Mouse (Mus musculus): Measurements from ENCODE around the gene Fam83e. TPM values are rescaled to one million over a fixed set of nuclear protein-coding genes. Genes with fewer than 3 reads are reported as not detected.

Fam83e gene
- polyA plus RNA-seq, 1 experiment from 2014 or later, result 0.80 TPM

- no peaks in the 10 kb centered on the region for H3K9me3 ChIP-seq (ENCODE audit: control insufficient read depth, low read length)
- H3K27me3 ChIP-seq (ENCODE audit: control insufficient read depth, insufficient read depth, low read length), result no peaks in the 10 kb centered on the region
- no peak overlapping the region for H3K9ac ChIP-seq (ENCODE audit: low read depth, low read length)
- 47% methylated on average over 10 of the region's 10 CpGs for WGBS
- no peak overlapping the region for H3K4me2 ChIP-seq (replicated peaks; ENCODE audit: low read depth, low read length)
- DNase-seq (ENCODE audit: low spot score) (no peak), ATAC-seq (ENCODE audit: low FRiP score) (no peak)
- no peaks in the 10 kb centered on the region for H3K36me3 ChIP-seq (ENCODE audit: control insufficient read depth, insufficient read depth, low read length)
- H3K4me1 ChIP-seq (replicated peaks; ENCODE audit: control insufficient read depth, insufficient read depth, low read length), result peaks cover 3% of the 10 kb centered on the region
- H3K4me3 ChIP-seq (ENCODE audit: low read depth, low read length), result no peak overlapping the region
- H3K27ac ChIP-seq (ENCODE audit: low read depth, low read length), result no peak overlapping the region
These were observed 35.2 kb upstream of the Fam83e start for GRCm38 (mm10) chr7:45685811-45686210.

DNA sequence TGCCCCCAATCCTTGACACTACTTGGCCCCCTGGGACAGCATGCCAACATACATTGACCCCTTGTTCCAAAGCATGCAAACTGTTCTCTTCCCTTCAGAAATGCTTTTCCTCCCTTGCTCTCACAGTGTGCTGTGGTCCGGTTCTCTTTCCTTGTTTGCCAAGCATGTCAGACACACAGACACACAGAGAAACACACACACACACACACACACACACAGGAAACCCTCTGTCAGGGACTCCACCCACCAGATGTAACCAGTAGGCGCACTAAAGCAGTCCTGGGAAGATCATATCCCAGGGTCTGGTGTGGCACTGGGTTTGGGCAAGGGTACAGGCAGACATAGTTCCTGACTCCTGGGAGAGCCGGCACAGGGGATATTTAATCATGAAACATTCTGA is 34.2 kb upstream of the Fam83e start:
- WGBS, result 60% methylated on average over 3 of the region's 3 CpGs
- Histone ChIP-seq H3K4me3 (ENCODE audit: low read depth, low read length) (no peak overlapping the region), H3K9ac (ENCODE audit: low read depth, low read length) (no peak overlapping the region)

DNA sequence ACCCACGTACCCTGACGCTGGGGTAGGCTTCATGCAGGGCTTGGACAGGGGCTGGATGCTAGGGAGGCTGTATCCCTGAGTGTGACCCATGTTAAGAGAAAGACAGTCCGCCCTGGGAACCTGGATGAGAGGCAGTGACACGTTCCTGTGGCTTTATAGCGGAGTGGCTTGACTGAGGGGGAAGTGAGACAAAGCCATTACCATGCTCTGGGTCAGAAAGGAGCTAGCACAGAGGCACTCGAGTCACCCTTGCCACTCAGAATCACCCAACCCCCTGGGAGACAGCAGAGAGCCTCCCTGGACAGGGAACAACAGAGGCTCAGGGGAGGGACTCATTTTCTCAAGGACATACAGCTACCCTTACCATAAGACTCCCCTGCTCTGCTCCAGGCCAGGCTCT is 31.9 kb upstream of the Fam83e start:
- 0 out of 2 replicates have a peak, but pooled peaks cover 3% of the 10 kb centered on the region for H3K27me3 ChIP-seq (ENCODE audit: control insufficient read depth, insufficient read depth, low read length)
- no peak overlapping the region for H3K27ac ChIP-seq (ENCODE audit: low read depth, low read length)
- no peak overlapping the region for H3K9ac ChIP-seq (ENCODE audit: low read depth, low read length)
- no peak for DNase-seq (ENCODE audit: low spot score)
- H3K9me3 ChIP-seq (ENCODE audit: control insufficient read depth, low read length), result no peaks in the 10 kb centered on the region
- H3K36me3 ChIP-seq (ENCODE audit: control insufficient read depth, insufficient read depth, low read length), result no peaks in the 10 kb centered on the region
- H3K4me3 ChIP-seq (ENCODE audit: low read depth, low read length), result no peak overlapping the region
- 62% methylated on average over 6 of the region's 6 CpGs for WGBS
- ATAC-seq (ENCODE audit: low FRiP score), result no peak
- H3K4me1 ChIP-seq (replicated peaks; ENCODE audit: control insufficient read depth, insufficient read depth, low read length), result peaks cover 3% of the 10 kb centered on the region
- H3K4me2 ChIP-seq (replicated peaks; ENCODE audit: low read depth, low read length), result no peak overlapping the region

More for the DNA sequence above, 34.2 kb upstream of the Fam83e start:
- Histone ChIP-seq H3K4me1 (replicated peaks; ENCODE audit: control insufficient read depth, insufficient read depth, low read length) (peaks cover 3% of the 10 kb centered on the region), H3K9me3 (ENCODE audit: control insufficient read depth, low read length) (no peaks in the 10 kb centered on the region), H3K36me3 (ENCODE audit: control insufficient read depth, insufficient read depth, low read length) (no peaks in the 10 kb centered on the region), H3K4me2 (replicated peaks; ENCODE audit: low read depth, low read length) (no peak overlapping the region), H3K27me3 (ENCODE audit: control insufficient read depth, insufficient read depth, low read length) (0 out of 2 replicates have a peak, but pooled peaks cover 3% of the 10 kb centered on the region), H3K27ac (ENCODE audit: low read depth, low read length) (no peak overlapping the region)
- ATAC-seq (ENCODE audit: low FRiP score) (no peak), DNase-seq (ENCODE audit: low spot score) (no peak)

- no peak for DNase-seq (ENCODE audit: low spot score)
- 0 out of 2 replicates have a peak, but pooled peaks cover 3% of the 10 kb centered on the region for H3K27me3 ChIP-seq (ENCODE audit: control insufficient read depth, insufficient read depth, low read length)
- H3K4me3 ChIP-seq (ENCODE audit: low read depth, low read length), result no peak overlapping the region
- no peaks in the 10 kb centered on the region for H3K36me3 ChIP-seq (ENCODE audit: control insufficient read depth, insufficient read depth, low read length)
- 77% methylated on average over 11 of the region's 11 CpGs for WGBS
- ATAC-seq (ENCODE audit: low FRiP score), result no peak
- peaks cover 3% of the 10 kb centered on the region for H3K4me1 ChIP-seq (replicated peaks; ENCODE audit: control insufficient read depth, insufficient read depth, low read length)
- no peak overlapping the region for H3K9ac ChIP-seq (ENCODE audit: low read depth, low read length)
- no peaks in the 10 kb centered on the region for H3K9me3 ChIP-seq (ENCODE audit: control insufficient read depth, low read length)
- no peak overlapping the region for H3K4me2 ChIP-seq (replicated peaks; ENCODE audit: low read depth, low read length)
- no peak overlapping the region for H3K27ac ChIP-seq (ENCODE audit: low read depth, low read length)
These were observed 31.2 kb upstream of the Fam83e start for GRCm38 (mm10) chr7:45689800-45690199.

- WGBS, result 76% methylated on average over 2 of the region's 2 CpGs
- no peaks in the 10 kb centered on the region for H3K9me3 ChIP-seq (ENCODE audit: control insufficient read depth, low read length)
- 0 out of 2 replicates have a peak, but pooled peaks cover 3% of the 10 kb centered on the region for H3K27me3 ChIP-seq (ENCODE audit: control insufficient read depth, insufficient read depth, low read length)
- no peak overlapping the region for H3K4me2 ChIP-seq (replicated peaks; ENCODE audit: low read depth, low read length)
- no peak overlapping the region for H3K27ac ChIP-seq (ENCODE audit: low read depth, low read length)
- H3K9ac ChIP-seq (ENCODE audit: low read depth, low read length), result no peak overlapping the region
- no peak overlapping the region for H3K4me3 ChIP-seq (ENCODE audit: low read depth, low read length)
- no peaks in the 10 kb centered on the region for H3K4me1 ChIP-seq (replicated peaks; ENCODE audit: control insufficient read depth, insufficient read depth, low read length)
- H3K36me3 ChIP-seq (ENCODE audit: control insufficient read depth, insufficient read depth, low read length), result no peaks in the 10 kb centered on the region
- no peak for DNase-seq (ENCODE audit: low spot score)
- ATAC-seq (ENCODE audit: low FRiP score), result no peak
These were observed 28.6 kb upstream of the Fam83e start for GRCm38 (mm10) chr7:45692364-45692763.

- H3K4me1 ChIP-seq (replicated peaks; ENCODE audit: control insufficient read depth, insufficient read depth, low read length), result no peaks in the 10 kb centered on the region
- no peak within 1 kb of the TSS for H3K4me2 ChIP-seq (replicated peaks; ENCODE audit: low read depth, low read length)
- no peak within 1 kb of the TSS for H3K9ac ChIP-seq (ENCODE audit: low read depth, low read length)
- no peak within 1 kb of the TSS for H3K4me3 ChIP-seq (ENCODE audit: low read depth, low read length)
- H3K36me3 ChIP-seq (ENCODE audit: control insufficient read depth, insufficient read depth, low read length), result no peaks in the 10 kb centered on the region
- 0 out of 2 replicates have a peak within 1 kb of the TSS, but pooled peaks have one; percentile 11 for H3K27ac ChIP-seq (ENCODE audit: low read depth, low read length)
- ATAC-seq (ENCODE audit: low FRiP score), result no peak
- H3K27me3 ChIP-seq (ENCODE audit: control insufficient read depth, insufficient read depth, low read length), result peaks cover 10% of the 10 kb centered on the region
- WGBS, result 85% methylated on average over 50 of the region's 50 CpGs
- DNase-seq (ENCODE audit: low spot score), result no peak
- no peaks in the 10 kb centered on the region for H3K9me3 ChIP-seq (ENCODE audit: control insufficient read depth, low read length)
These were observed 27.0 kb upstream of the Fam83e start, which contains the start of gene Sec1 for GRCm38 (mm10) chr7:45693921-45694591. Gene Sec1 (minus strand): TSS chr7:45694402.

GRCm38 (mm10) chr7:45695098-45695497 is 25.9 kb upstream of the Fam83e start:
- WGBS, result 9% methylated on average over 6 of the region's 6 CpGs
- peaks cover 18% of the 10 kb centered on the region for H3K27me3 ChIP-seq (ENCODE audit: control insufficient read depth, insufficient read depth, low read length)
- H3K36me3 ChIP-seq (ENCODE audit: control insufficient read depth, insufficient read depth, low read length), result no peaks in the 10 kb centered on the region

DNA sequence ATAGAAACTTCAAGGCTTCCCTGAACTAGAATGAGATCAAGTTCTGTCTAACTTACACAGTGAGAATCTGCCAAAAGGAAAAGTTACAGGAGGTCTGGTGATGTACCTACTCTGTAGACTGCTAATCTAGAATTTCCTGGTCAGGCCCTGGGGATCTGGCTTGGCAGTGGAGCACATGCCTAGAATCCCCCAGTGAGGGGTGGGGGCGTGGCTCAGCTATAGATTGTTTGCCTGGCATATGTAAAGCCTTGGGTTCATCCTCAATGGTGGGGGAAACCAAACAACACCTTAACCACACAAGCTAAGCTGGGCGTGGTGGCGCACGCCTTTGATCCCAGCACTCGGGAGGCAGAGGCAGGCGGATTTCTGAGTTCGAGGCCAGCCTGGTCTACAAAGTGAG is 23.1 kb upstream of the Fam83e start:
- H3K4me1 ChIP-seq (replicated peaks; ENCODE audit: control insufficient read depth, insufficient read depth, low read length), result peaks cover 7% of the 10 kb centered on the region; the same call in 1 of the 2 replicates
- 85% methylated on average over 7 of the region's 7 CpGs for WGBS

More at GRCm38 (mm10) chr7:45695098-45695497, 25.9 kb upstream of the Fam83e start:
- ATAC-seq (ENCODE audit: low FRiP score) (peak; percentile 72), DNase-seq (ENCODE audit: low spot score) (peak; percentile 45)
- Histone ChIP-seq H3K4me1 (replicated peaks; ENCODE audit: control insufficient read depth, insufficient read depth, low read length) (peaks cover 1% of the 10 kb centered on the region; the same call in 1 of the 2 replicates), H3K27ac (ENCODE audit: low read depth, low read length) (no peak overlapping the region), H3K4me2 (replicated peaks; ENCODE audit: low read depth, low read length) (no peak overlapping the region), H3K4me3 (ENCODE audit: low read depth, low read length) (no peak overlapping the region), H3K9ac (ENCODE audit: low read depth, low read length) (no peak overlapping the region), H3K9me3 (ENCODE audit: control insufficient read depth, low read length) (no peaks in the 10 kb centered on the region)

More for the DNA sequence above, 23.1 kb upstream of the Fam83e start:
- DNase-seq (ENCODE audit: low spot score) (no peak), ATAC-seq (ENCODE audit: low FRiP score) (no peak)
- H3K9me3 ChIP-seq (ENCODE audit: control insufficient read depth, low read length), result no peaks in the 10 kb centered on the region
- no peak overlapping the region for H3K4me3 ChIP-seq (ENCODE audit: low read depth, low read length)
- no peaks in the 10 kb centered on the region for H3K36me3 ChIP-seq (ENCODE audit: control insufficient read depth, insufficient read depth, low read length)
- H3K27ac ChIP-seq (ENCODE audit: low read depth, low read length), result no peak overlapping the region
- peaks cover 20% of the 10 kb centered on the region for H3K27me3 ChIP-seq (ENCODE audit: control insufficient read depth, insufficient read depth, low read length)
- H3K4me2 ChIP-seq (replicated peaks; ENCODE audit: low read depth, low read length), result no peak overlapping the region
- H3K9ac ChIP-seq (ENCODE audit: low read depth, low read length), result no peak overlapping the region

All from hindbrain, embryonic 11.5 days (tissue).